Mouse (Mus musculus): Measurements from ENCODE around the gene Trpm3. TPM values are rescaled to one million over a fixed set of nuclear protein-coding genes. Genes with fewer than 3 reads are reported as not detected.
"Not testable (repeated sequence)": the region's sequence is repeated elsewhere in the genome, so short reads cannot be mapped to it uniquely, and the experiment has no call there.

The Trpm3 gene
- polyA plus RNA-seq, 1 experiment from 2014 or later: 0.91 TPM

DNA sequence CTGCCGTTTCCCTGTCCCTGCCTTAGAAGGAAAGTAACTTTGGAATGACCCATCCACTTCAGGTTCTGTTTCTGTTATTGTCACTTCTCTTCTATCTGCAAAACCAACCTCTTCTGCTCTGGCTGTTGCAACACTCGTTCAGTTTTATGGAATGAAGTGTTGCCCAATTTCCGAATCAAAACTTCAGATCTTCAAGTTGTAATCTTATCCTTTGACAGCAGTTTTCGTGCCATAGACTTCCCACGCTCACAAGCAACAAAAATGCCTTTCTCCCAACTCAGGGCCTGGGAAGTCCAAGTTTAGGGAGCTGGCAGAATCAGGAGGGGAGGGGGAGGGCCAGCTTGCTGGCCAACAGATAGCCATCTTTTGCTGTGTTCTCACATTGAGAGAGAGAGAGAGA is 889.4 kb downstream of the Trpm3 start:
- Histone ChIP-seq H3K9me3 (replicated peaks; ENCODE audit: control insufficient read depth, low read length) (no peaks in the 10 kb centered on the region), H3K4me3 (ENCODE audit: low read length) (no peak overlapping the region), H3K27me3 (ENCODE audit: control insufficient read depth, insufficient read depth, low read length) (no peaks in the 10 kb centered on the region), H3K4me1 (ENCODE audit: control insufficient read depth, insufficient read depth, low read length) (peaks cover 10% of the 10 kb centered on the region), H3K4me2 (ENCODE audit: low read depth, low read length) (no peak overlapping the region), H3K9ac (ENCODE audit: low read length) (no peak overlapping the region), H3K36me3 (ENCODE audit: control insufficient read depth, insufficient read depth) (no peaks in the 10 kb centered on the region), H3K27ac (ENCODE audit: low read length) (no peak overlapping the region)
- ATAC-seq (replicated peaks; ENCODE audit: extremely low read depth, insufficient read depth, low FRiP score): no peak
- 54% methylated on average over 5 of the region's 5 CpGs for WGBS

DNA sequence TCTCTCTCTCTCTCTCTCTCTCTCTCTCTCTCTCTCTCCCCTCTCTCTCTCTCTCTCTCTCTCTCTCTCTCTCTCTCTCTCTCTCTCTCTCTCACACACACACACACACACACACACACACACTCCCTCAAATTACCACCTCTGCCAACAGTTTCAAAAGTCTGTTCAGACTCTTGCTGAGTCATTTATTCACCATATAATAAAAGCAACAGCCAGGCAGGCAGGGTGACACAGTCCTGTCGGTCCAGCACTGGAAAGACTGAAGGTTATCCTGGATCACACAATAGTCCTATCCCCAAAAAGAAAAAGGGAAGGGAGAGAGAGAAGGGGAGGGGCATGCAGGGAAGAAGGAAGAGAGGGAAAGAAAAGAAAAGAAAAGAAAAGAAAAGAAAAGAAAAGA is 894.5 kb downstream of the Trpm3 start:
- ATAC-seq (replicated peaks; ENCODE audit: extremely low read depth, insufficient read depth, low FRiP score); H3K4me1 ChIP-seq (ENCODE audit: control insufficient read depth, insufficient read depth, low read length); H3K27ac ChIP-seq (ENCODE audit: low read length): not testable (repeated sequence)

DNA sequence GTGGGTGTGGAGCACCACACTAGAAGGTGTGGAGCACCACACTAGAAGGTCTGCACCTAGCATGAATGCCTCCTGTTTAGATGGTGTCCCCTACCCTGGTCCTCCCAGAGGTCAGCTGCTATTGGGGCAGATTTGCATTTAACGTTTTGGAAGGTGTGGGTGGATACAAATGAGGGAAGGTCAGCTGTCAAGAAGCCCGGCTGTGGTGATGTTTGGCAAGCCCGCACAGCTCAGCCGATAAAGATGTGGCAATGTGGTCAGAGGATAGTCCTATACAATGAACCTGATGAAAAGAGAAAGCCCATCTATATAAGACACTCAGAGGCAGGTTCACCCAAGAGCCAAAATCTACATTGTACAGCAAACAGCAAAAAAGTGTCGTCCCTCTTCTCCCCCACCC is 895.3 kb downstream of the Trpm3 start:
- Histone ChIP-seq H3K36me3 (ENCODE audit: control insufficient read depth, insufficient read depth) (no peaks in the 10 kb centered on the region), H3K9ac (ENCODE audit: low read length) (no peak overlapping the region), H3K27ac (ENCODE audit: low read length) (no peak overlapping the region), H3K4me3 (ENCODE audit: low read length) (no peak overlapping the region), H3K27me3 (ENCODE audit: control insufficient read depth, insufficient read depth, low read length) (no peaks in the 10 kb centered on the region), H3K4me2 (ENCODE audit: low read depth, low read length) (no peak overlapping the region), H3K4me1 (ENCODE audit: control insufficient read depth, insufficient read depth, low read length) (peaks cover 4% of the 10 kb centered on the region; the same call in 1 of the 2 replicates), H3K9me3 (replicated peaks; ENCODE audit: control insufficient read depth, low read length) (no peaks in the 10 kb centered on the region)
- no peak for ATAC-seq (replicated peaks; ENCODE audit: extremely low read depth, insufficient read depth, low FRiP score)
- 65% methylated on average over 5 of the region's 5 CpGs for WGBS

More for the DNA sequence above, 894.5 kb downstream of the Trpm3 start:
- H3K9ac ChIP-seq (ENCODE audit: low read length); H3K27me3 ChIP-seq (ENCODE audit: control insufficient read depth, insufficient read depth, low read length); H3K4me3 ChIP-seq (ENCODE audit: low read length); H3K4me2 ChIP-seq (ENCODE audit: low read depth, low read length); H3K36me3 ChIP-seq (ENCODE audit: control insufficient read depth, insufficient read depth); H3K9me3 ChIP-seq (replicated peaks; ENCODE audit: control insufficient read depth, low read length): not testable (repeated sequence)
- WGBS: 59% methylated on average over 1 of the region's 1 CpGs

DNA sequence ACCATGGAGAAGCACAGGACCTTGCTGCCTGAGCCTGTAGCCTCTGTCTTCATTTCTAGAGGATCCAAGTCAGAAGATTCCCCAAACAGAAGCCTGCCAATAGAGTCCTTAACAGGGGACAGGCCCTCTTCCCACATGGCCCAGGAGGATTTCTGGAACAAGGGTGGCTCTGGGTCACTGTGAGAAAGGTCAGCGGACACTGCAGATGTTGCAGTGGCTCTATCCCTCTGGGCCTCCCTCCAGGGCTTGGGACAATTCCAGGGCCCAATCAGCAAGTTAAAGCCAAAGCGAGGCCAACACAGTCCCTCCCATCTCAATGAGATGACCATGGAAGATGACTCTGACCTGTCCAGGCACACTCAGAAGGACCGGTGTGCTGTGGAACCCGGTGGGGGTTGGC is 896.1 kb downstream of the Trpm3 start:
- no peaks in the 10 kb centered on the region for H3K27me3 ChIP-seq (ENCODE audit: control insufficient read depth, insufficient read depth, low read length)
- no peaks in the 10 kb centered on the region for H3K36me3 ChIP-seq (ENCODE audit: control insufficient read depth, insufficient read depth)
- H3K27ac ChIP-seq (ENCODE audit: low read length): no peak overlapping the region
- H3K4me2 ChIP-seq (ENCODE audit: low read depth, low read length): no peak overlapping the region
- H3K4me1 ChIP-seq (ENCODE audit: control insufficient read depth, insufficient read depth, low read length): peaks cover 4% of the 10 kb centered on the region; the same call in 1 of the 2 replicates
- no peaks in the 10 kb centered on the region for H3K9me3 ChIP-seq (replicated peaks; ENCODE audit: control insufficient read depth, low read length)
- ATAC-seq (replicated peaks; ENCODE audit: extremely low read depth, insufficient read depth, low FRiP score): 0 out of 2 replicates have a peak, but pooled peaks have one; percentile 45
- WGBS: 74% methylated on average over 4 of the region's 4 CpGs
- H3K9ac ChIP-seq (ENCODE audit: low read length): no peak overlapping the region
- no peak overlapping the region for H3K4me3 ChIP-seq (ENCODE audit: low read length)

DNA sequence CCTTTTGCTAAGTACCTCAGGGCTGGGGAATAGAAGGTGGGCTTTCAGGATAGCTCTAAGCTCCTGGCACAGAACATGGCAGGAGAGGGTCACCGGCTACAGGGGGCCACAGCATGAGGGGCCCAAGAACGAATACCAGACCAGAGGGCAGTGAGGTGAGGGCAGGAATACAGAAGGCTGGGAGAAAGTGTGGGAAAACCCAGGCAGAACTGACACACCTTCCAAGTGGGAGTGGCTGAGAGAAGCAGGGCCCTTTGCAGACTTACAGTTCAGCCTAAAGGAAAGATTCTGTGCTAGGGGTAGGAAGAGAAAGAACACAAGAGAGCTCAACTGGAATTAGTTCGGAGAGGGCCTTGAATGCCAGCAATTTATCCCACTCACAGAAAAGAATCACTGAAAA is 896.9 kb downstream of the Trpm3 start:
- H3K27ac ChIP-seq (ENCODE audit: low read length): no peak overlapping the region
- H3K9me3 ChIP-seq (replicated peaks; ENCODE audit: control insufficient read depth, low read length): no peaks in the 10 kb centered on the region
- no peak overlapping the region for H3K4me2 ChIP-seq (ENCODE audit: low read depth, low read length)
- H3K27me3 ChIP-seq (ENCODE audit: control insufficient read depth, insufficient read depth, low read length): no peaks in the 10 kb centered on the region
- 82% methylated on average over 3 of the region's 3 CpGs for WGBS
- H3K4me3 ChIP-seq (ENCODE audit: low read length): no peak overlapping the region
- H3K9ac ChIP-seq (ENCODE audit: low read length): no peak overlapping the region
- no peak for ATAC-seq (replicated peaks; ENCODE audit: extremely low read depth, insufficient read depth, low FRiP score)
- no peaks in the 10 kb centered on the region for H3K36me3 ChIP-seq (ENCODE audit: control insufficient read depth, insufficient read depth)
- H3K4me1 ChIP-seq (ENCODE audit: control insufficient read depth, insufficient read depth, low read length): peaks cover 4% of the 10 kb centered on the region; the same call in 1 of the 2 replicates

DNA sequence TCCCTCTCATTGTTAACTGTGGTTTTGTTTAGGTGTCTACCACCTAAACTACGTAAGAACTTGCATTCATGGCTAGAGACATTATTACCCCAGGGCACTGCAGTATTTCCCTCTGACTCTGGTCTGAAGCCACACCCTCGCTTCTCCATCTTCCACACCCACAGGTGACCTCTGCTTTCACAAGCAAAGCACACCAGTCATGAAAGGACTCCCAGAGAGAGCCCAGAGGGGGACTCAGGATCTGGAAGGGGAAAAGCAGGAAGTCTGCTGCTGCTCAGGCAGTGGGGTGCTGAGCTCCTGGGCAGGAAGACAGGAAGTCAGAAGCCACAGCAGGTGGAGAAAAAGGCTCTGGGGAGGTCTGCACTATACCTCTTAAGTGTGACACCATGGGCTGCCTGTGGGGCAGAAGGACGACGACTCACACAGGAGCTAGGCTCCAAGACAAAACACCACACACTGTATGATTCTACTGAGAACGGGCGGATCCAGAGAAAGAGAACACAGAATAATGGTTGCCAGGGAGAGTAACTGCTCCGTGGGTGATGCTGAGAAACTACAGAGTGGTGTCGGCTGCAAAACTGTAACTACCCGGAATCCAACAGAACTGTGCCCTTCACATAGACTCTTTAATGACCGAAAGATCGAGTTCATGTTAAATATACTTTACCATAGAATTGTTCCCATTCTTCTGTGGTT is 898.1 kb downstream of the Trpm3 start:
- no peak overlapping the region for H3K9ac ChIP-seq (ENCODE audit: low read length)
- ATAC-seq (replicated peaks; ENCODE audit: extremely low read depth, insufficient read depth, low FRiP score): no peak
- H3K4me3 ChIP-seq (ENCODE audit: low read length): no peak overlapping the region
- WGBS: 53% methylated on average over 11 of the region's 11 CpGs
- H3K4me1 ChIP-seq (ENCODE audit: control insufficient read depth, insufficient read depth, low read length): peaks cover 4% of the 10 kb centered on the region; the same call in 1 of the 2 replicates
- no peak overlapping the region for H3K4me2 ChIP-seq (ENCODE audit: low read depth, low read length)
- H3K9me3 ChIP-seq (replicated peaks; ENCODE audit: control insufficient read depth, low read length): no peaks in the 10 kb centered on the region
- H3K27me3 ChIP-seq (ENCODE audit: control insufficient read depth, insufficient read depth, low read length): no peaks in the 10 kb centered on the region
- H3K36me3 ChIP-seq (ENCODE audit: control insufficient read depth, insufficient read depth): no peaks in the 10 kb centered on the region
- H3K27ac ChIP-seq (ENCODE audit: low read length): no peak overlapping the region

DNA sequence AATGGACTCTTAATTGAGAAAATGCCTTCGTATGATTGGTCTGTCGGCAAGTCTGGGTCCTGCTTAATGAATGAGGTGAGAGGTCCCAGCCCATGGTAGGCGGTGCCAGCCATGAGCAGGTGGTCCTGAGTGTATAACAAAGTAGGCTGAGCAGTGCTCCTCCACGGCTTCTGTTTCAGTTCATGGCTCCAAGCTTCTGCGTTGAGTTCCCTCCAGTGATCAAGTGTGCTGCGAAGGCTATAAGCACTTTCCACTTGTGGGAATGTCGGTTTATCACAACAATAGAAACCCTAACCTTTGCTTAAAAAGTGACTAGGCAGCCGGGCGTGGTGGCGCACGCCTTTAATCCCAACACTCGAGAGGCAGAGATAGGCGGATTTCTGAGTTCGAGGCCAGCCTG is 898.7 kb downstream of the Trpm3 start:
- 74% methylated on average over 14 of the region's 14 CpGs for WGBS
- ATAC-seq (replicated peaks; ENCODE audit: extremely low read depth, insufficient read depth, low FRiP score): no peak

DNA sequence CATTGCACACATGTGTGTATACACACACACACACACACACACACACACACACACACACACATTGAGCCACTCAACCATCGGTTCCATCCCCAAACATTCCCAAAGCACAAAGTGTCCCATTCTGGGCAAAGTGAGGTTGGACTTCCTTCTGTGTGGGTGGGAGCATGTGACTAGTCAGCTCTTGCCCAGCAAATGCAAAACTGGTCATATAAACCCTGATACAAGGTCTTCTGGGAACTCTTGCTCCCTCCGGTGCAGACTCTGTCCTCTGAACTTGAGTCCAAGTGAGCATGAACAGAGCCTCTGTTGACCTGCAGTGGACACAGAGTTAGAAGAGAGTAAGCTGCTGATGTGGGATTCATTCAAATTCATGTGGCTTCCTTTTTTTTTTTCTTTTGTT is 899.5 kb downstream of the Trpm3 start:
- Histone ChIP-seq H3K4me3 (ENCODE audit: low read length) (no peak overlapping the region), H3K36me3 (ENCODE audit: control insufficient read depth, insufficient read depth) (no peaks in the 10 kb centered on the region), H3K9me3 (replicated peaks; ENCODE audit: control insufficient read depth, low read length) (no peaks in the 10 kb centered on the region), H3K27me3 (ENCODE audit: control insufficient read depth, insufficient read depth, low read length) (no peaks in the 10 kb centered on the region), H3K27ac (ENCODE audit: low read length) (no peak overlapping the region), H3K9ac (ENCODE audit: low read length) (no peak overlapping the region), H3K4me2 (ENCODE audit: low read depth, low read length) (no peak overlapping the region), H3K4me1 (ENCODE audit: control insufficient read depth, insufficient read depth, low read length) (peaks cover 4% of the 10 kb centered on the region; the same call in 1 of the 2 replicates)
- WGBS: 83% methylated on average over 2 of the region's 2 CpGs
- no peak for ATAC-seq (replicated peaks; ENCODE audit: extremely low read depth, insufficient read depth, low FRiP score)

More for the DNA sequence above, 898.7 kb downstream of the Trpm3 start:
- no peak overlapping the region for H3K4me3 ChIP-seq (ENCODE audit: low read length)
- H3K4me2 ChIP-seq (ENCODE audit: low read depth, low read length): no peak overlapping the region
- H3K27me3 ChIP-seq (ENCODE audit: control insufficient read depth, insufficient read depth, low read length): no peaks in the 10 kb centered on the region
- H3K9ac ChIP-seq (ENCODE audit: low read length): no peak overlapping the region
- H3K9me3 ChIP-seq (replicated peaks; ENCODE audit: control insufficient read depth, low read length): no peaks in the 10 kb centered on the region
- H3K4me1 ChIP-seq (ENCODE audit: control insufficient read depth, insufficient read depth, low read length): peaks cover 4% of the 10 kb centered on the region; the same call in 1 of the 2 replicates
- no peak overlapping the region for H3K27ac ChIP-seq (ENCODE audit: low read length)
- no peaks in the 10 kb centered on the region for H3K36me3 ChIP-seq (ENCODE audit: control insufficient read depth, insufficient read depth)

DNA sequence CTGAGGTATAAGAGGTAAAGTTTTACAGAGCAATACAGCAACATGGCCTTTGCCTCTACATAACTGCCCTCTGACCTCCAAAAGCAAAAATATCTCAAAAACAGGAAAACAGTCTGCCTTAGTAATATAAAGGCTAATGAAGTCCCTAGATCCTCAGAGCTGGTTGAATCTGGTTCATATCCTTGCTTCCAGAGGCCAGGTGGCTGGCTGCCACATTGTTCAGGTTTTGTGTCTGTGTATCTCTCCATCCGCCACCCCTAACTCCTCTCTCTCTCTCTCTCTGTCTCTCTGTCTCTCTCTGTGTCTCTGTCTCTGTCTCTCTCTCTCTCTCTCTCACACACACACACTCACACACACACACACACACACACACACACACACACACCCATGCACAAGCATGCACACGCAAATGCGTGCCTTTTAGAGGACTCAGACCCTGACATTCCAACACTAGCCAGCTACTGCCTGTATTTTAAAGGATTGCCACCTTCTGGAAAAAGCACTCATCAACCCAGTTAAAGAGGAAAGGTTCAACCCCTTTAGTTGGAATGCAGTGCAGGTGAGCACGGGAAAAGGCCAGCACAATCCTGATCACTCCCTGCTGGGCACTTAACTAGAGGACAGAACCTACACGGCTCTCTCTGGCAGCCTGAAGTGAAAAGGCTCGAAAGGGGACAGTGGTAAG is 902.8 kb downstream of the Trpm3 start:
- no peaks in the 10 kb centered on the region for H3K27me3 ChIP-seq (ENCODE audit: control insufficient read depth, insufficient read depth, low read length)
- no peaks in the 10 kb centered on the region for H3K36me3 ChIP-seq (ENCODE audit: control insufficient read depth, insufficient read depth)
- H3K27ac ChIP-seq (ENCODE audit: low read length): no peak overlapping the region
- 54% methylated on average over 6 of the region's 6 CpGs for WGBS
- no peaks in the 10 kb centered on the region for H3K9me3 ChIP-seq (replicated peaks; ENCODE audit: control insufficient read depth, low read length)
- H3K4me1 ChIP-seq (ENCODE audit: control insufficient read depth, insufficient read depth, low read length): no peaks in the 10 kb centered on the region
- no peak overlapping the region for H3K4me3 ChIP-seq (ENCODE audit: low read length)
- no peak for ATAC-seq (replicated peaks; ENCODE audit: extremely low read depth, insufficient read depth, low FRiP score)
- no peak overlapping the region for H3K9ac ChIP-seq (ENCODE audit: low read length)
- no peak overlapping the region for H3K4me2 ChIP-seq (ENCODE audit: low read depth, low read length)
